Mouse (Mus musculus): ENCODE measurements around the gene Dnajc19.

GRCm38 (mm10) chr3:34033720-34034364 is 47.3 kb downstream of the Dnajc19 start:
- no peak for TF ChIP-seq POLR2A (IDR thresholded peaks at IDR 0.05; ENCODE audit: extremely low read depth, insufficient read depth, low read length)
- TF ChIP-seq CTCF (IDR thresholded peaks at IDR 0.05; ENCODE audit: extremely low read depth, insufficient read depth, low read length), result no peak

Measured in cortical plate, adult 2 months (tissue).